Mouse (Mus musculus): ENCODE measurements at regions not wholly inside any gene's neighbourhood (a gene's known extent, or its start where the extent isn't known, plus 50 kb on each side); places are given as distances from the start of the nearest gene placed in this dataset.

GRCm38 (mm10) chr13:71513204-71513603 is 450.3 kb downstream of the Irx1 start:
- H3K36me3 ChIP-seq (replicated peaks): no peaks in the 10 kb centered on the region
- H3K27me3 ChIP-seq (ENCODE audit: insufficient read depth, low read length): no peaks in the 10 kb centered on the region
- TF ChIP-seq CTCF (IDR thresholded peaks at IDR 0.05; ENCODE audit: low read depth, low read length) (no peak), POLR2AphosphoS5 (IDR thresholded peaks at IDR 0.05; ENCODE audit: insufficient replicate concordance, low read depth, low read length) (no peak), GATA2 (IDR thresholded peaks at IDR 0.05; ENCODE audit: borderline replicate concordance, low read depth, low read length) (no peak), GATA1 (IDR thresholded peaks at IDR 0.05; ENCODE audit: borderline replicate concordance, low read length) (no peak), TAL1 (conservative IDR thresholded peaks at IDR 0.05; ENCODE audit: low read depth, low read length) (no peak)
- no peaks in the 10 kb centered on the region for H3K4me1 ChIP-seq (ENCODE audit: insufficient read depth, low read depth, low read length)
- ATAC-seq (ENCODE audit: extremely low read depth, insufficient number of reproducible peaks, low FRiP score, poor library complexity, severe bottlenecking) (no peak), DNase-seq (ENCODE audit: low spot score) (no peak)
- no peak overlapping the region for H3K4me3 ChIP-seq (ENCODE audit: low read depth, low read length)
- H3K9me3 ChIP-seq (replicated peaks): peaks cover 19% of the 10 kb centered on the region

- Histone ChIP-seq H3K4me1 (ENCODE audit: insufficient read depth, low read depth, low read length) (no peaks in the 10 kb centered on the region), H3K36me3 (replicated peaks) (no peaks in the 10 kb centered on the region), H3K9me3 (replicated peaks) (peaks cover 19% of the 10 kb centered on the region), H3K27me3 (ENCODE audit: insufficient read depth, low read length) (no peaks in the 10 kb centered on the region), H3K4me3 (ENCODE audit: low read depth, low read length) (no peak overlapping the region)
- no peak for DNase-seq (ENCODE audit: low spot score)
- ATAC-seq (ENCODE audit: extremely low read depth, insufficient number of reproducible peaks, low FRiP score, poor library complexity, severe bottlenecking): no peak
- no peak for TF ChIP-seq GATA1 (IDR thresholded peaks at IDR 0.05; ENCODE audit: borderline replicate concordance, low read length)
- no peak for TF ChIP-seq GATA2 (IDR thresholded peaks at IDR 0.05; ENCODE audit: borderline replicate concordance, low read depth, low read length)
- TF ChIP-seq POLR2AphosphoS5 (IDR thresholded peaks at IDR 0.05; ENCODE audit: insufficient replicate concordance, low read depth, low read length): no peak
- no peak for TF ChIP-seq TAL1 (conservative IDR thresholded peaks at IDR 0.05; ENCODE audit: low read depth, low read length)
- no peak for TF ChIP-seq CTCF (IDR thresholded peaks at IDR 0.05; ENCODE audit: low read depth, low read length)
Observed at GRCm38 (mm10) chr13:71507956-71508401, 455.5 kb downstream of the Irx1 start.

- Histone ChIP-seq H3K4me1 (ENCODE audit: insufficient read depth, low read depth, low read length) (no peaks in the 10 kb centered on the region), H3K27me3 (ENCODE audit: insufficient read depth, low read length) (no peaks in the 10 kb centered on the region), H3K36me3 (replicated peaks) (no peaks in the 10 kb centered on the region), H3K9me3 (replicated peaks) (peaks cover 21% of the 10 kb centered on the region), H3K4me3 (ENCODE audit: low read depth, low read length) (no peak overlapping the region)
- no peak for DNase-seq (ENCODE audit: low spot score)
- no peak for TF ChIP-seq POLR2AphosphoS5 (IDR thresholded peaks at IDR 0.05; ENCODE audit: insufficient replicate concordance, low read depth, low read length)
- no peak for TF ChIP-seq GATA1 (IDR thresholded peaks at IDR 0.05; ENCODE audit: borderline replicate concordance, low read length)
- TF ChIP-seq GATA2 (IDR thresholded peaks at IDR 0.05; ENCODE audit: borderline replicate concordance, low read depth, low read length): no peak
- TF ChIP-seq TAL1 (conservative IDR thresholded peaks at IDR 0.05; ENCODE audit: low read depth, low read length): no peak
- TF ChIP-seq CTCF (IDR thresholded peaks at IDR 0.05; ENCODE audit: low read depth, low read length): no peak
- ATAC-seq (ENCODE audit: extremely low read depth, insufficient number of reproducible peaks, low FRiP score, poor library complexity, severe bottlenecking): no peak
Observed at GRCm38 (mm10) chr13:71507421-71507931, 456.0 kb downstream of the Irx1 start.

GRCm38 (mm10) chr13:71506777-71507176 is 456.7 kb downstream of the Irx1 start:
- ATAC-seq (ENCODE audit: extremely low read depth, insufficient number of reproducible peaks, low FRiP score, poor library complexity, severe bottlenecking): no peak
- no peaks in the 10 kb centered on the region for H3K27me3 ChIP-seq (ENCODE audit: insufficient read depth, low read length)
- no peak for TF ChIP-seq GATA1 (IDR thresholded peaks at IDR 0.05; ENCODE audit: borderline replicate concordance, low read length)
- TF ChIP-seq GATA2 (IDR thresholded peaks at IDR 0.05; ENCODE audit: borderline replicate concordance, low read depth, low read length): no peak
- TF ChIP-seq POLR2AphosphoS5 (IDR thresholded peaks at IDR 0.05; ENCODE audit: insufficient replicate concordance, low read depth, low read length): no peak
- TF ChIP-seq TAL1 (conservative IDR thresholded peaks at IDR 0.05; ENCODE audit: low read depth, low read length): no peak
- no peak for TF ChIP-seq CTCF (IDR thresholded peaks at IDR 0.05; ENCODE audit: low read depth, low read length)
- peaks cover 25% of the 10 kb centered on the region for H3K9me3 ChIP-seq (replicated peaks)
- H3K4me3 ChIP-seq (ENCODE audit: low read depth, low read length): no peak overlapping the region
- no peaks in the 10 kb centered on the region for H3K36me3 ChIP-seq (replicated peaks)
- no peak for DNase-seq (ENCODE audit: low spot score)
- no peaks in the 10 kb centered on the region for H3K4me1 ChIP-seq (ENCODE audit: insufficient read depth, low read depth, low read length)

- Histone ChIP-seq H3K36me3 (replicated peaks) (no peaks in the 10 kb centered on the region), H3K4me1 (ENCODE audit: insufficient read depth, low read depth, low read length) (no peaks in the 10 kb centered on the region), H3K9me3 (replicated peaks) (0 out of 2 replicates have a peak, but pooled peaks cover 6% of the 10 kb centered on the region), H3K27me3 (ENCODE audit: insufficient read depth, low read length) (no peaks in the 10 kb centered on the region), H3K4me3 (ENCODE audit: low read depth, low read length) (no peak overlapping the region)
- ATAC-seq (ENCODE audit: extremely low read depth, insufficient number of reproducible peaks, low FRiP score, poor library complexity, severe bottlenecking): no peak
- TF ChIP-seq TAL1 (conservative IDR thresholded peaks at IDR 0.05; ENCODE audit: low read depth, low read length): no peak
- TF ChIP-seq GATA1 (IDR thresholded peaks at IDR 0.05; ENCODE audit: borderline replicate concordance, low read length): no peak
- TF ChIP-seq CTCF (IDR thresholded peaks at IDR 0.05; ENCODE audit: low read depth, low read length): no peak
- TF ChIP-seq GATA2 (IDR thresholded peaks at IDR 0.05; ENCODE audit: borderline replicate concordance, low read depth, low read length): no peak
- TF ChIP-seq POLR2AphosphoS5 (IDR thresholded peaks at IDR 0.05; ENCODE audit: insufficient replicate concordance, low read depth, low read length): no peak
- no peak for DNase-seq (ENCODE audit: low spot score)
Observed at GRCm38 (mm10) chr13:71489773-71490172, 473.8 kb downstream of the Irx1 start.

GRCm38 (mm10) chr13:71481205-71481604 is 482.3 kb downstream of the Irx1 start:
- Histone ChIP-seq H3K27me3 (ENCODE audit: insufficient read depth, low read length) (no peaks in the 10 kb centered on the region), H3K36me3 (replicated peaks) (no peaks in the 10 kb centered on the region), H3K9me3 (replicated peaks) (peaks cover 23% of the 10 kb centered on the region), H3K4me1 (ENCODE audit: insufficient read depth, low read depth, low read length) (no peaks in the 10 kb centered on the region), H3K4me3 (ENCODE audit: low read depth, low read length) (no peak overlapping the region)
- DNase-seq (ENCODE audit: low spot score): no peak
- TF ChIP-seq CTCF (IDR thresholded peaks at IDR 0.05; ENCODE audit: low read depth, low read length) (no peak), GATA2 (IDR thresholded peaks at IDR 0.05; ENCODE audit: borderline replicate concordance, low read depth, low read length) (no peak), GATA1 (IDR thresholded peaks at IDR 0.05; ENCODE audit: borderline replicate concordance, low read length) (no peak), TAL1 (conservative IDR thresholded peaks at IDR 0.05; ENCODE audit: low read depth, low read length) (no peak), POLR2AphosphoS5 (IDR thresholded peaks at IDR 0.05; ENCODE audit: insufficient replicate concordance, low read depth, low read length) (no peak)
- ATAC-seq (ENCODE audit: extremely low read depth, insufficient number of reproducible peaks, low FRiP score, poor library complexity, severe bottlenecking): no peak

Measured in G1E (cell line).